Comparison of ENCODE assay signal across 20 mouse cellular contexts in genomic region chr8:122240241-122241026, GRCm38 (mm10). TPM values are rescaled to one million over a fixed set of nuclear protein-coding genes. Genes with fewer than 3 reads are reported as not detected.
DNase-seq lines count a peak whose midpoint lies in the region; ATAC-seq and TF ChIP-seq lines count a peak whose summit lies in the region.
"Had no signal": no experiment of that assay in that cellular context is flagged by ENCODE, and none has a peak within 500 bp of the region (broad histone marks: within the 10 kb centered on the region; RNA-seq: fewer than 3 reads in every experiment).

No protein-coding gene starts in this region.

- H3K27me3 ChIP-seq in hindbrain, embryonic 16.5 days (replicated peaks; ENCODE audit: control insufficient read depth, insufficient read depth, low read length): no peaks in the 10 kb centered on the region
- peaks cover 4% of the 10 kb centered on the region; the same call in 1 of the 2 replicates for H3K27me3 ChIP-seq in hindbrain, embryonic 13.5 days
- no peaks in the 10 kb centered on the region for H3K27me3 ChIP-seq in midbrain, postnatal 0 days (ENCODE audit: insufficient read depth, low read length)
- no peaks in the 10 kb centered on the region for H3K27me3 ChIP-seq in midbrain, embryonic 15.5 days (replicated peaks)
- H3K27me3 ChIP-seq: embryonic facial prominence, embryonic 15.5 days; heart, embryonic 13.5 days; hindbrain, embryonic 12.5 days had no signal

- peaks cover 3% of the 10 kb centered on the region; the same call in 1 of the 2 replicates for H3K4me1 ChIP-seq in hindbrain, embryonic 16.5 days (ENCODE audit: control insufficient read depth, insufficient read depth, low read depth, low read length)
- peaks cover 9% of the 10 kb centered on the region; the same call in 1 of the 2 replicates for H3K4me1 ChIP-seq in hindbrain, embryonic 13.5 days (replicated peaks)
- H3K4me1 ChIP-seq in midbrain, postnatal 0 days (ENCODE audit: insufficient read depth, low read length): no peaks in the 10 kb centered on the region
- no peaks in the 10 kb centered on the region for H3K4me1 ChIP-seq in midbrain, embryonic 15.5 days
- H3K4me1 ChIP-seq: hindbrain, embryonic 12.5 days had no signal

- H3K9ac ChIP-seq in hindbrain, embryonic 16.5 days (ENCODE audit: low read depth, low read length): no peak overlapping the region
- H3K9ac ChIP-seq in hindbrain, embryonic 13.5 days: no peak overlapping the region
- no peak overlapping the region for H3K9ac ChIP-seq in midbrain, postnatal 0 days (replicated peaks; ENCODE audit: low read length, poor library complexity, severe bottlenecking)
- no peak overlapping the region for H3K9ac ChIP-seq in midbrain, embryonic 15.5 days
- H3K9ac ChIP-seq: embryonic facial prominence, embryonic 15.5 days; heart, embryonic 13.5 days; hindbrain, embryonic 12.5 days had no signal

- DNase-seq in cerebellum, postnatal 14 days: peak; percentile 70 to 72
- no peak for DNase-seq in cerebellum, postnatal 4 days (ENCODE audit: low spot score in 2 of 2)
- DNase-seq in midbrain, postnatal 0 days (ENCODE audit: low spot score): peak; percentile 46
- no peak for DNase-seq in frontal cortex, postnatal 14 days (ENCODE audit: low spot score in 2 of 2)
- DNase-seq: adrenal gland, postnatal 10 days; cerebellum, adult 11 months; cerebellum, adult 8-10 months; embryo, embryonic 11 days; heart, postnatal 4 days had no signal

- no peak overlapping the region for H3K4me2 ChIP-seq in hindbrain, embryonic 16.5 days (ENCODE audit: low read length)
- H3K4me2 ChIP-seq in hindbrain, embryonic 13.5 days: no peak overlapping the region
- H3K4me2 ChIP-seq in midbrain, postnatal 0 days (ENCODE audit: low read depth, low read length, poor library complexity, severe bottlenecking): no peak overlapping the region
- no peak overlapping the region for H3K4me2 ChIP-seq in midbrain, embryonic 15.5 days
- H3K4me2 ChIP-seq: embryonic facial prominence, embryonic 15.5 days; heart, embryonic 13.5 days; hindbrain, embryonic 12.5 days had no signal

- 0 out of 2 replicates have a peak, but pooled peaks have one; percentile 40 for ATAC-seq in hindbrain, embryonic 16.5 days
- ATAC-seq in hindbrain, embryonic 13.5 days (ENCODE audit: low FRiP score): no peak
- ATAC-seq in midbrain, postnatal 0 days (ENCODE audit: low FRiP score): no peak
- no peak for ATAC-seq in midbrain, embryonic 15.5 days (replicated peaks)
- ATAC-seq: forebrain, embryonic 14.5 days; inflammation-experienced regulatory T-cells, adult 6 months; intestine, postnatal 0 days had no signal

- TF ChIP-seq CTCF in midbrain, postnatal 0 days (IDR thresholded peaks at IDR 0.05): no peak

- H3K36me3 ChIP-seq in hindbrain, embryonic 16.5 days (ENCODE audit: control insufficient read depth, insufficient read depth, low read length): no peaks in the 10 kb centered on the region
- no peaks in the 10 kb centered on the region for H3K36me3 ChIP-seq in hindbrain, embryonic 13.5 days
- H3K36me3 ChIP-seq in midbrain, postnatal 0 days (ENCODE audit: insufficient read depth, low read length): no peaks in the 10 kb centered on the region
- H3K36me3 ChIP-seq in midbrain, embryonic 15.5 days (replicated peaks): no peaks in the 10 kb centered on the region
- H3K36me3 ChIP-seq: embryonic facial prominence, embryonic 15.5 days; forebrain, embryonic 10.5 days; heart, embryonic 13.5 days; hindbrain, embryonic 12.5 days had no signal

- no peaks in the 10 kb centered on the region for H3K9me3 ChIP-seq in hindbrain, embryonic 16.5 days (ENCODE audit: control insufficient read depth, low read length)
- no peaks in the 10 kb centered on the region for H3K9me3 ChIP-seq in hindbrain, embryonic 13.5 days
- no peaks in the 10 kb centered on the region for H3K9me3 ChIP-seq in midbrain, postnatal 0 days (ENCODE audit: low read length)
- no peaks in the 10 kb centered on the region for H3K9me3 ChIP-seq in midbrain, embryonic 15.5 days
- H3K9me3 ChIP-seq: embryonic facial prominence, embryonic 15.5 days; forebrain, embryonic 10.5 days; heart, embryonic 13.5 days; hindbrain, embryonic 12.5 days had no signal

- 83% methylated on average over 16 of the region's 16 CpGs for WGBS in hindbrain, embryonic 16.5 days
- 87% methylated on average over 16 of the region's 16 CpGs for WGBS in hindbrain, embryonic 13.5 days
- WGBS in midbrain, postnatal 0 days: 85% methylated on average over 16 of the region's 16 CpGs
- 87% methylated on average over 16 of the region's 16 CpGs for WGBS in midbrain, embryonic 15.5 days

- no peak overlapping the region for H3K27ac ChIP-seq in hindbrain, embryonic 16.5 days (ENCODE audit: low read depth, low read length)
- no peak overlapping the region for H3K27ac ChIP-seq in hindbrain, embryonic 13.5 days
- no peak overlapping the region for H3K27ac ChIP-seq in midbrain, postnatal 0 days (ENCODE audit: low read depth, low read length)
- no peak overlapping the region for H3K27ac ChIP-seq in midbrain, embryonic 15.5 days
- H3K27ac ChIP-seq: embryonic facial prominence, embryonic 15.5 days; forebrain, embryonic 10.5 days; heart, embryonic 13.5 days; hindbrain, embryonic 12.5 days had no signal

- no peak overlapping the region for H3K4me3 ChIP-seq in hindbrain, embryonic 16.5 days (ENCODE audit: low read length)
- H3K4me3 ChIP-seq in hindbrain, embryonic 13.5 days: no peak overlapping the region
- H3K4me3 ChIP-seq in midbrain, postnatal 0 days (ENCODE audit: low read depth, low read length): no peak overlapping the region
- H3K4me3 ChIP-seq in midbrain, embryonic 15.5 days: no peak overlapping the region
- H3K4me3 ChIP-seq: embryonic facial prominence, embryonic 15.5 days; erythroblast, embryonic 14.5 days; forebrain, embryonic 10.5 days; heart, embryonic 13.5 days; hindbrain, embryonic 12.5 days had no signal

RNA-seq across cellular contexts. Expression of gene Zfpm1, which starts 41.5 kb away (rescaled TPM):
- polyA plus RNA-seq in hindbrain, embryonic 16.5 days (2015; fragmentation: Nextera tagmentation; extraction: Ambion mirVana): 0.75 and 1.2 TPM in 2 replicates
- 1.4 and 1.5 TPM in 2 replicates for polyA plus RNA-seq in hindbrain, embryonic 13.5 days (2015; fragmentation: Nextera tagmentation; extraction: Ambion mirVana)
- 19.6 and 28.6 TPM in 2 replicates for total RNA-seq in midbrain, postnatal 0 days (2014; rRNA removed)
- 1.2 TPM in 2 replicates for polyA plus RNA-seq in midbrain, postnatal 0 days (2015; fragmentation: Nextera tagmentation; extraction: Ambion mirVana)
- 1.5 and 1.8 TPM in 2 replicates for polyA plus RNA-seq in midbrain, embryonic 15.5 days (2015; fragmentation: Nextera tagmentation; extraction: Ambion mirVana)

Comparison
In these comparisons a context has a peak if more than half of its experiments do, and no peak if none do; other contexts are left out.
1. DNase-seq: peak in cerebellum, postnatal 14 days (2 of 2) and midbrain, postnatal 0 days (single experiment); none in cerebellum, postnatal 4 days (0 of 2) and frontal cortex, postnatal 14 days (0 of 2).